Mouse (Mus musculus): Measurements from ENCODE around the gene Spata3.

Gene Spata3

DNA sequence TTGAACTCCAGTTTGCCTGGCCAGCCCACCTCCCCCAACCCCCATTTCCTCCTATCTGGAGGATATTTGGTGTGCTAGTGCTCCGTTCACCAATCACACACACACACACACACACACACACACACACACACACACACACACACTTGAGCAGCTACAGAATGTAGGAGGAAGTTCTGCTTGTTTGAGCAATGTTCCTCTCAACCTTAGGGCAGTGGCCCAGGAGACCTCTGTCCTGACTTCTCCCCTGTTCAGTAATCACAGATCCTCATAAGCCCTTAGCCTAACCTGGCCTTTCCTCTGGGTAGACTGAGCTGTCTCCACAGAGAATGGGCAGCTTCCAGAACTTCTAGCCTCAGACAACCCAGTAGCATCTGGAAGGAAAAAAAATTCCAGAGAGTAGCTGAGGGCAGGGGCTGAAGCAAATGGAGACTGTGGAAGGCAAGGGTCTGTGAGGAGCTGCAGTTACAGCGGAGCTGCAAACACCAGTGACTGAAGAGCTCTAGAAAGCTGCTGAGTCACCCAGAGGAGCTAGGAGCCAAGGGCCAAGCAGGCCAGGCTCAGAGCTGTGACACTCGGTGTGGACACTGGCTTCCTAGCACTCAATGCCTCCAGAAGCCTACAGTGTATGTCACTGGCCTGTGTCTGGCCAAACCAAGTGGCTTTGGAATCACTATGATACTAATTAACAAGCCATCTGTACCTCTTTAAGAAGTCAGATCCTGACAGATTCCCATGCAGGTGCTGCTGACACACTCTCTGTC is 21.8 kb downstream of the Spata3 start:
- DNase-seq = peak in 1 of 2 experiments; percentile 52

- DNase-seq = no peak
Observed at GRCm38 (mm10) chr1:86040131-86040530, 23.5 kb downstream of the Spata3 start.

DNA sequence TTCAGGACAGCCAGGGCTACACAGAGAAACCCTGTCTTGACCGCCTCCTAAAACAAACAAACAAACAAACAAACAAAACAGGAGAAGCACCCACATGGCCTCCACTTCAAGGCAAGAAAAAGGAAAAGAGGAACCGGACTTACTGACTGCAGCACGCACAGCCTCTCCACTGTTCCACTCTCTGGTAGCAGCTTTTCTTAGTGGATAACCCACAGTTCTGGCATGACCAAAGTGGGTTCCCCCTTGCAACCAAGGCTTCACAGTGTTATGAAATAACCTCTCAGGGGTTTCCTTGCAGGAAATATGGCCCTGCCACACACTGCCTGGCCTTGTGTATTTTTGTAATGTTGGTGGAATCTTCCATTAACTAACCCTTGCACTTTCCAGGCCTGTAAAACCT is 24.2 kb downstream of the Spata3 start:
- no peak for DNase-seq

DNA sequence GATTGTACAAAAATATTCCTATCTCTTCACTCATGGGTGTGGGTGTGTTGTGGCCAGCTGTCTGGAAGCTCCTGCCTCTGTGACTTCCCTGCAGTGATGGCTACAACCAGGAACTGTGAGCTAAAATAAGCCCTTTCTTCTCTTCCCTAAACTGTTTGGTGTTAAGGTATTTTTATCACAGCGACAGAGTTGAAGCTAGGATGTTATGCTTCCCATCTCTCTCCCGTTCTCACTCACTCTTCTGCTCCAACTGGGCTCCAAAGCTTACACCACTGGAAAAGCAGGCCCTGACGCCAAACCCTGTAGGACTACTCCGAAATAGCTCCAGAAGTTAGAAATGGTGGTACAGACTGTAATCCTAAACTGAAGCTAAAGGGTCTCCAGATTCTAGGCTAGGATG is 28.4 kb downstream of the Spata3 start:
- no peak for DNase-seq

- DNase-seq = peak; percentile 25 to 58
Observed at GRCm38 (mm10) chr1:86045848-86046805, 29.5 kb downstream of the Spata3 start, which contains the start of gene 2810459M11Rik. Gene 2810459M11Rik (plus strand): TSS chr1:86045863.

- no peak for DNase-seq
Observed at GRCm38 (mm10) chr1:86046833-86047563, 30.4 kb downstream of the Spata3 start.

GRCm38 (mm10) chr1:86048231-86048630 is 31.6 kb downstream of the Spata3 start:
- DNase-seq = no peak

GRCm38 (mm10) chr1:86048744-86049143 is 32.1 kb downstream of the Spata3 start:
- no peak for DNase-seq

GRCm38 (mm10) chr1:86053198-86053921 is 36.7 kb downstream of the Spata3 start:
- no peak for DNase-seq

DNA sequence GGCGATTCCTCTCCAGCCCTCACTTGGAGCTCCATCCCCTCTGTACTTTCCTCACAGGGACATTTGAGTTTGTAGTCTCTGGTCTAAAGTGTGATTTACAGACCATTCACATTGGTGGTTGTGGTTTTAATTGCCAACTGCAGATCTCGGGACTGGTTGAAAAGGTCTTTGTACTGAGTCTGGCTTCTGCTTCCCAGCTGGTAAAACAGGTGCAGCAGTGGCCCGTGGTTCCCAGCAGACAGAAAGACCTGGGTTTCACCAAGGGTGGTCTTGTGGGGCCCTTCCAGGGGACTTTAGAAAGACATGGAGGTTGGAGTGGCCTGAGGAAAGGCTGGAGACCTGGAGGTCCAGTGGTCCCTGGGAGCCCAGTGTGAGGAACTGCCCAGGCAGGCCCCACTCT is 38.3 kb downstream of the Spata3 start:
- DNase-seq = no peak

- no peak for DNase-seq
Observed at GRCm38 (mm10) chr1:86056284-86056683, 39.7 kb downstream of the Spata3 start.

DNA sequence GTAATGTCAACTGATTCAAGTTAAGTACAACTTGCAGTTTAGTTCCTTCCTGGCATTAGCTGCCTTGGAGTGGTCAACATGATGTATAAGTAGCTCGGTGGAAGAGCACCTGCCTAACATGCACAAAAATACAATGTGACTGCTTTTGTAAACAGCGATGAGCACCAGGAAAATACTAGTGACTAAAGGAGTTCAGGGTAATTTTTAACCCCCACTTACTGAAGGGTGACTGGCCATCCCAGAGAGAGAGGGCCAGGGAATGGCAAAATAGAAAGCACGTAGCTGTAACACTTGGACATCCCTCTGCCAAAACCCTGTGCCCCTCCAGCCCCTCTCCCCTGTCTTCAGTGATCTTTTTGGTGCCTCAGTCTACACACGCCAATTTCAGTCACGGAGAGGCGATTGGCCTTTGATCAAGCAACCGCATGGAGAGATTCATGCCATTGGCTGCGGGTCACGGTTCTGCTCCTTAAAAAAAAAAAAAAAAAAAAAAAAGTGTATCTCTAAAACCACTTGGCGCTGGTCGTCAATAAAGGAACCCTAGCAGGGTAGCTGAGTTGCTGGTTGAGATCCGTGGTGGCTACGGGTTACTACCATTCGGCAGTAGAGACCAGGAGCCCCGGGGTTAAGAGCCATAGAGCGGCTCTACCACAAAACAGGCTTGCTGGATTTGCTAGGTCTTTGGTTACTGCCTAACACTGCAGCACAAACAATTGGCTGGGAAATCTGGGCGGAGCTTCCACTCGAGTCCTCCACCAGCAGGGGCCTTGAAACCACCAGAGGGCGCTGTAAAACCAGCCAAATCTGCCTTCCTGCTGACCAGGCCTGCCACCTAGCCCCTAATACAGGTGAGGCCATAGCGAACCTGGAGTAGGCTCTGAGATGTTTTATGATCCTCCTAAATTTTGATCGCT is 42.5 kb downstream of the Spata3 start:
- peak; percentile 97 to 99 for DNase-seq

DNA sequence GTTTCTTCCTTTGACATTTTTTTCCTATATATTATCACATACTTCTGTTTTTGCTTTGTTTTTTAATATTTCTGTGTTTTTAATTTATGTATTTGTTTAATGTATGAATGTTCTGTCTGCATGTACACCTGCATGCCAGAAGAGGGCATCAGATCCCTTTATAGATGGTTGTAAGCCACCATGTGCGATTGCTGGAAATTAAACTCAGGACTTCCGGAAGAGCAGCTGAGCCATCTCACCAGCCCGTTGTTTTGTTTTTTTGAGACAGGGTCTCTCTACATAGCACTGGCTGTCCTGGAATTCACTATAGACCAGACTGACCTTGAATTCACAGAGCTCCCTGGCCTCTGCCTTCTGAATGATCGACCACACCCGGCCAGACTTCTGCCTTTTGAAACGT is 45.9 kb downstream of the Spata3 start:
- DNase-seq = no peak

DNA sequence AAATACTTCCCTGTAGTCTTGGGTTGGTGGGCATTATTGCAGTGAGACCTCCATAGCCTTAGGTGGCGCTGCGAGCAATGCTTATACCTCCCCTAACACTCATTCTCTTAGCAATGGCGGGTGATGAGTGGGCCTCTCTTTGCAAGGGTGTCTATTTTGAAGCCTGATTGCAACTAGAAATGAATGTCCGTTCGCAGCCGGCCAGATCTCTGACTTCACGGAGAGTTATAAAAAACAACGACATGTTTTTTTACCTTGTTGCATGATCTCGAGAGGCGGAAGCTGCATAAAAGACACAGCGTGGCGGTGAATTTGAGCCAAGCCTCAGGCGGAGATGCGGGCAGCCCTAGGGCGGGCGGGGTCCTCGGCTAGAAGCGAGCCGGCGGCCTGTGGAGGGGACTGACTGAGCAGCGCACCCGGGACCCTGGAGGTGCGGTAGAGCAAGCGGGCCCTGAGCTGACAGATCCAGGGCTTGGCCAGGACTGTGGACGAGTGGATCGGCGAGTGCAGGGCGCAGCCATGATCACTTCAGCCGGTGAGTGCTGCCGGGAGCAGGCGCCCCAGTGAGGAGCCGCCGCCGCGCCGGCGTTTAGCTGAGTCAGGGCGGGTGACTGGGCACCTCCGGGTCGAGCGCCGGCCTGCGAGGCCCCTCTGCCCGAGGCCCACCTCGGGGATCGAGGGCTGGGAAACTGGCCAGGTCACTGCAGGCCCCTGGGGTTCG is 47.8 kb downstream of the Spata3 start, which contains the start of gene Psmd1:
Gene Psmd1, plus strand, starts transcription at position 117 of the 721 bp plus-strand sequence.
- peak; percentile 90 to 93 for DNase-seq

DNA sequence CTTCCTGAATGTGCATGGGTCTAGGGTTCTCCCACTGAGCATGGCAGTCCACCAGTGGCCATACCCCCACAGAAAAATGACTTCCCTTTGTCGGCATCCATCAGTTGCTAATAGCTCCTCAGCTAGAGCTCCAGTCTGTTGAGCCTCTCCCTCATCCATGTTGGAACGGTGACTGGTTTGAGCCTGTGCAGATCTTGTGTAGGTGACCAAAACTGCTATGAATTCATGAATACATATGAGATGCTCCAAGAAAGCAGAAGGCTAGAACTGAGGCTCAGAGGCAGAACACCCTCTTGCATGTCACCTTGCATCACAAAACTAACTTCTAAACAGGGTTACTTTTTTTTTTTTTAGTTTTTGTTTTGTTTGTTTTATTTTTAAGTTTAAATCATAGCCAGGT is 59.9 kb downstream of the Spata3 start:
- DNase-seq = no peak
